Mouse (Mus musculus) thymus, adult 18-20 months (tissue): ENCODE measurements around the gene Mon1a.

ENCODE experiments used
- DNase-seq, 2 experiments: peaks; one replicate each; pipeline ENCODE4 v3.0.0; 2022; ENCODE audit warnings: mixed read lengths in 2 of 2

The Mon1a gene

DNA sequence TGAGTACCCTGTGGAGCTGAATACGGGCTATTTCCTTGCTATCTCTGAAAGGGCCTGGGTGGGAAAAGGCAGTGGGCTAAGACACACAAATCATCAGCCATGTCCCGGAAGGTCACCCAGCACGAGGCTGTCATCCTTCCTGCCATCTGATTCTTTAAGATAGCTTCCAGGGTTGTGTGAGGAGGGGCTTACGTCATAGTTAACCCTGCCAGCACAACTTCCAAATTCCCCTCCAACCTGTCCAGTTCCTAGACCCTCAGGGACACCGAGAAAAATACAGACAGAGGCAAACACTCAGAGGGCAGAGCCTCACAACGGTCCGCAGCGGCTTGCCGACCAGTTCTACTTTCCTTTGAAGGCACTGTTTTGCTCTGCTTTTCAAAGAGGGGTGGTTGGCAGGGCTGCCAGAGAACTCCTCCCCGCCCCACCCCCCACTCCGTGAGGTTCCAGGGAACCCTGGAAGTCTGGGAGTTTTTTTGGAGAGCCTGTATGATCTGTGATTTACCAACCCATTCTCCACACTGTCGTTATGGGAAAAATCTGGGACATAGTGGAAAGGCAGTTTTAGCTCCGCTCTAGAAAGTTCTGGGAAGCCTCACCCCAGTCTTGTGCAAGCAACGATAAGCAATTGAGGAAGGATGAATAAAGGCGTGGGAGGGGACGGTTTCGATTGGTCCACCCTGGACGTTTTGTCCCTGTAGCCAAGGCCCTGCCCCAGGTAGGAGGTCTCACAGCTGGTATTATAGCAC is 20.6 kb downstream of the Mon1a start:
- DNase-seq = no peak

DNA sequence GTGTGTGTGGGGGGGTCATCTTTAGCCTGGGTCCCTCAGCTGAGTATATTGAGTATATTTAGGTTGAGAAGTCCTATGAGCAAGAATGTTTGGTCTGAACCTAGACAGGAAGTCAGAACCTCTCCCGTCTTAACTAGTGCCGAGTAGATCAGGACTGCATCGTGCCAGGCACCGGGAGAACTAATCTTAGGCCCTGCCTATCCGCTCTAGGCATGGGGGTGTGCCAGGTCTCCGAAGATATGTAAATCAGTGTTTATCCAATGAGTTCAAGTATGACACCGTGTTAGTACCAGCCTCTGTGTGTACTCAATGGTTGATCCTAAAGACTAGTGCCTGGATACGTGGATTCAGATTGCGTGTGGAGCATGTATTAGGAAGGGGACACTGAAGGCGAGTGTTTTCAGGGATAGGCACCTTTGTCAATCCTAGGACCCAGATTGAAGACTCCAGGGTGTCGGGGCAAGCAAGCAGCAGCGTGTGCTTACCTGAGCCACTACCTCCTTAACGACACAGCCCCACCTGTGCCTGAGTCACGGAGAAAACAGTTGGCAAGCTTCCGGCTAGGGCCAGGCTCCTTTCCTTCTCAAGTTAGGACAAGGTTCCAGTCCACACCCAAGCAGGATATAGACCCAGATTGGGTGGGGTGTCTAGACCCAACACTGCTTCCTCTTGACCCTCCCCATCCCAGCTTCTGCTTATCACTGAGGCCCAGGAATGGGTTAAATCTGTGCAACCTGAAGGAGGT is 22.2 kb downstream of the Mon1a start:
- no peak for DNase-seq

DNA sequence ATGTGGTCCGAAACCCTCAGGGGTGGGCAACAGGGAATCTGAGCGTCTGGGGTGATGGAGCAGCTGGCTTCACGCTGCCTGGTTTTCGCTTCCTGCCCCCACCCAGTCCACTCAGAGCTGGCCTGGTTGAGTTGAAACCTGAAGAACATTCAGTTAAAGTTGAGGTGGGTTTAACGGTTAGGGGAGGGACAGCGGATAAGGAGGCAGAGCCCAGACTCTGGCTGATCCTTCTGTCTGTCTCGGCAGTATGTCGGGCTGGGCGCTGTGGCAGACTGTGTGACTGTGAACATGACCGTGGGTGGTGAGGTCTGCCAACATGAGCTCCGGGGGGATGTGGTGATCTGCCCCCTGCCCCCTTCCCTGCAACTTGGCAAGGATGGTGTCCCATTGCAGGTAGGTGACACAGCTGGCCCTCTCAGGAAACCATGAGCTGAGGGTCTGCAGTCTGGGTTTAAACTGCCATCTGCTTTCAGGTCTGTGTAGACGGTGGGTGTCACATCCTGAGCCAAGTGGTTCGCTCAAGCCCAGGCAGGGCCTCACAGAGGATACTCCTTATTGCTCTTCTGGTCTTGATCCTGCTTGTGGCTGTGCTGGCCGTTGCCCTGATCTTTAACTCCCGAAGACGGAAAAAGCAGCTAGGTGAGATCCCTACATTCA is 26.9 kb downstream of the Mon1a start:
- DNase-seq = no peak

DNA sequence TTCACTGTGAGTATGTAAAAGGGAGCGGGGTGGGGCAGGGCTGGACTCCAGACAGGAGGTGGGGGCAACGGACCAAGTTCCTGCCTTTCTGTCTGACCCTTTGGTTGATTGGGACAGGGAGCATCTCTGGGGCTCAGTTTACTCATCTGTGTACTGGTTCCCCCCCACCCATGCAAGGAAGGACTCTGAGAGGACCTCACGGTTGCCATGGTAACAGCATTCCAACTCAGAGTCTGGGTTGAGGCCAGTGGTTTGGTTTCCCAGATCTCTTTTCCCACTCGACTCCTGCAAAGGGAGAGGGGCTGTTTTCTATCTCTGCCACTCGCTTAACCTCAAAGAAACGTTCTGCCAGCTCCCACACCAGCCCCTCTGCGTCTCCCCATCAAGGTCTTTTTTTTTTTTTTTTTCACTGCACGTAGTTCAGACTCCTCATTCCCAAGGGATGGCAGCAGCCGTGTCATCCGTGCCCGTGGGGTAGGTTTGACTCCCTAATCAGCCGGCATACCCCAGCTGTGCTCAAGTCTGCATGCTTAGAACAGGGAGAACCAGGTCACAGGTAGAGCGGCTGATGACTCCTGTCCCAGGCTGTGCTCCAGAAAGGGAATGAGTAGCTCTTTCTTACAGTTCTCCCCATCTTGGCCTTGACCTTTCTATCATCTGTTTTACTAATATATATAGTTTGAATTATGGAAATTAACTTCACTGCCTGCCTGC is 30.1 kb downstream of the Mon1a start:
- no peak for DNase-seq

DNA sequence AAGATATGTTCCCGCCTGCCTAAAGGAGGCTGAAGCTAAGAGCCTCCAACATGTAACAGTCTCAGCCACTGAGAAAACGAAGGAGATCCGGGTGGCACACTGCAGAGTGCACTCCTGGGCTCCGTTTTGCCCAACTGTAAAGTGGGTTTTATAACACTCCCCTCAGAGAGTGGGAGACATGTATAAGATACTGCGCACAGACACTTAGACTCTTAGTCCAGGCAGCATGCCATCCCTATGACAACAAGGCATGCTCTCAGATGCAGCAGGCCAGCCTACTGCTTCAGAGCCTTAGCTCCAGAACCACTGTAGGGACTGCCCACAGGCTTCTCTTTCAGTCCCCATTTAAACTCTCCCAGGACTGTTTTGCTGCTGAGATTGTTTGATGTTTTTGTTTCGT is 30.9 kb downstream of the Mon1a start:
- no peak for DNase-seq

DNA sequence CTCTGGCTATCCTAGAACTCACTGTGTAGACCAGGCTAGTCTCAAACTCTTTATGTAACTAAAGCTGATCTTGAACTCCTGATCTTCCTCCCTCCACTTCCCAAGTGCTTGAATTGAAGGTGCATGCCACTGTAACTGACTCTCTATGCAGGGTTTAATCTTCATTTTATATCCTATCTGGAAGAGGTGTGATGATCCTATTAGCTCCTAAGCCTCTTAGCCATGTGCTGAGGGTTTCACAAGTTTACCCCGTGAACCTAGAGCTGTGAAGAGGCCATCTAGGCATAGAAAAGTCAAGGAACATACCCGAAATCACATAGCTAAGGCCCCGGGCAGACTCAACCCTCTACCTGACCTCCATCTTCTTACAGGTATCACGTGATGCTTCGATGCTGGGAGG is 31.5 kb downstream of the Mon1a start:
- no peak for DNase-seq

DNA sequence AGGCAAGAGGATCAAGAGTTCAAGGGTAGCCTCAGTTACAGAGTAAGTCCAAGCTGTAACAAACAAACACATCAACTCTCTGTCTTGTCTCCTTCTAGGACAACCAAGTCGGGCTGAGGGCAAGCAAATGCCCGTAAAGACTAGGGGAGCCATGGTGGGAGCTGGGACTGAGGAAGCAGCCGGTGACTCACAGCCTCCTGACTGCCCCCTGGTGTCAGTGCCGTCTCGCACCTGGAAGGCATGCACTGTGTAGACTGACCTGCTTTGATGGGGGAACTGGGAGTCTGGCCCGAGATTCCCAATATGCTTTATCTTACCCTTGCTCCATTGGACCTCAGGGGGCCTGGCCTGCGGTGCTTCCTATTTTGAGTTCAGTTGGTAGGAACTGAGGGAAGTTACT is 35.1 kb downstream of the Mon1a start:
- peak in 1 of 2 experiments; percentile 24 for DNase-seq

DNA sequence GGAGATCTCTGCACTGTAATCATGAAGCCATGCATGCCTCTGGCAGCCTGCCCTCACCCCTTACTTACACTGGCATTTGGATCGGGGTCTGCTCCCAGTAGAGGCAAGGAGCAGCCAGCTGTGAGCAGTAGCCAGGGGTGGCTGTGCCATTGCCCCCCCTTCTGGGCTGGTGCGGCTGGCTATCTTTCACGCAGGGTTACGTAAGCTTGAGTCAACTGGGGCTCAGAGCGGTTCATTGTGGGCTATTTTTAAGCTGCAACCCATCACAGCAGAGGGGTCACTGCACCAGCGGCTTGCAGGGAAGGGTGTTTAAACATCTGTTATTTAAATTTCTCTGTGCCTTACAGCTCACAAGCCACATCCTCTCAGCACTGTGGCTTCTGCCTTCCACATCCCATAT is 36.0 kb downstream of the Mon1a start:
- no peak for DNase-seq

DNA sequence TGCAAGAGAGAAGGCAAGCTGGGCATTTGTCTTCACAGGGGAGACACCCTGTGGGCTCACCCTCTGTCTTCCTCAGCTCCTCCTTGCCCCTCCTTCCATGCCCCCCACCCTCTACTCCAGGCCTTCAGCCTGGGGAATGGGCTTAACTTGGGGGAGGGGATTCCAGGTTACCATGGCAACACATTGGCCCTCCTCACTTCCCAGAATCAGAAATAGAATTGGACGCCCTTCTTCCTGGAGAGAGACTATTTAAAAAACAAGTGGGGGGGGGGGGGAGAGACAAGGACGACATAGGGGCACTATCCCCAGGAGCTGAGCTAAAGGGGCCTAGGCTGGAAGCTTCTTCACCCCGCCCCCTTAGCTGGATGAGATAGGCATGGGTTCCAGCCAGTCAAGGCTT is 37.3 kb downstream of the Mon1a start:
- DNase-seq = no peak

DNA sequence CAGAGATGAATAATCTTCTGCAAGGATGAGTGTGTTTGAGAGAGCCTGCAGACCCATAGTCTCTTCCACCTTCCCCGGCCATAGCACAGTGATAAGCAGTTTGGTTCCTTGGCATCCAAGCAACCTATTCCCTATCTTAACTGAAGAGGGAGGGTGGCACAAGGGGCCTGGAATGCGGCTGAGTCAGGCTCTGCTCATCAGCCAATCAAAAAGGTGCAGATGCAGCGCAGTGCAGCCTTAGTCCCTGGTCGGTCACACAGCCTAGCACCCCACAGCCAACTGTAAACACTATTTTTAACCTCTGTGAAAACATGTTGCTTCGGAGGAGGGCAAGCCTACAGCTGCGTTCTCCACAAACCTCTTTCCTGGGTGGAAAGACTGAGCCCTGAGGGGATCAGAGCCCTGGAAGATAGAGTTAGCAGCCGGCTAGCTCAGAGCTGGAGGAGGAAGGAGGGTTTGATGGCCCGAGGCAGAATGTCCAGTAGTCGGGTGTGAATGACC is 39.0 kb downstream of the Mon1a start:
- no peak for DNase-seq

DNA sequence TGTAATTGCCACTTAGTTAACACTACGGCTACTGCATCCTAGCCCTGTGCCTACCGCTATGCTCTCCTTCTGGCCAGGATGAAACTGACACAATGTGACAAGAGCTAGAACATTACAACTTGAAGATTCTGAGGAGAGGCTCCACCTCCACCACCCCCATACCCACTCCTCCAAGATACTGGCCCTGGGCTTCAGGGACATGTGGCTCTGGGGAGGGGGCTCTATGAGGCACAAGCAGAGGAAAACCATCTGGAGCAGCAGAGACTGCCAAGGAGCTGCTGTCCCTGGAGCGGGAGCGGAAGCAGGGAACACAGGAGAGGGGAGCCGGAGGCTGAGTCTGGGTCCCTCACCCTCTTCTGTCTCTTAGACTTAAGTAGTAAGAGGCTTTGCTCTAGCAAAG is 39.8 kb downstream of the Mon1a start:
- DNase-seq = no peak

DNA sequence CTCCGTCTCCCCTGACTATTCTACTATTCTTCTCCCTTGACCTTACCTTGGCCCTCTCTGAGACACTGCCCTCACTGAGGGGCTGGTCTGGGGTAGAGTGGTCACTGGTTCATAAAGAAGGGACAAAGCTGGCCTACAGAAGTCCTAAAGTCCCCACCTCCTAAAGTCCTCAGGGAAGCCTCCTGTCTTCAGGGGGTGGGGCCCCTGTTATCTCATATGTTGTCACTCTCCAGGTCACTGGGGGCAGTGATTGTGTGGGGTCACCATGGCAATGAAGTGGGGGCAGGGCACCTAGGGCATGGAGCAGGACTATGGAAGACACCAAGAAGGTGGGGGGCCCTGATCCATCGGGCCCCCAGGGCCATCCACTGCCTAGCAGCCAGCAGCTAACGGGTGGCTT is 40.2 kb downstream of the Mon1a start, which contains the start of gene Actl11:
Gene Actl11, plus strand, starts transcription at position 301 of the 400 bp plus-strand sequence.
- no peak for DNase-seq

DNA sequence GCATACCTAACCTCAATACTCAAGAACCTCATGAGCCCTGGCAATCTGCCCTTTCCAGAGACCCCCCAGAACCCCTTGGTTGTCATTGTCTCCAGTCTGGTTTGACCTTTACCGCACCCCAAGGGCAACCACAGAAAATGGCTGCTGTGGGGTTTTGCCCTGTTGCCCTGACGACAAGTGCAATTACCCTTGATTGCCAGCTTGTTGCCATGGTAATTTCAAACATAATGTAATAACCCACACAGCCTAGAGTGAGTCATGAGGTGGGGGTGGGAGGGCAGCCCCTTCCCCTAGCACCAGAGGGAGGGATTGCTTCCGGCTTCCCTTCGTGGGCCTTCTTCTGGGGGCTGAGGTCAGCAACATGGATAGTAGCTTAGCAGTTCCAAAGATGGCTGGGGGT is 44.3 kb downstream of the Mon1a start:
- no peak for DNase-seq

DNA sequence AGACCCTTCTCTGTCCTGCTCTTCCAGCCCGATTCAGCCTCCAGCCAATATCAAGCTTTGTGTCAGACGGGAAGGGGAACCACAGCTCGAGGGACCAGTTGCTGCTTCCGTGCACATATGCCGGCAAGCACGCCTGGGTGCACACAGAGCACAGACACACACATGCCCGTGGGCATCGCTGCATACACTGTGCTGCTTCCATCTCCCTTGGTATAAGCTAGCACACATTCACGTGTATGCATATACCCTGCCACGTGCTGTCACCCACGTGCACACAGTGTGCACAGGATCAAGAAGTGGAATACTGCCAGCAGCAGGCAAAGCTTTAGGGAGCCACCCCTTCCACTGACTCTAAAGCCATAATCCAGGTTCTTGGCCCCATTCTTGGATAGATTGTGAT is 46.2 kb downstream of the Mon1a start:
- DNase-seq = no peak

DNA sequence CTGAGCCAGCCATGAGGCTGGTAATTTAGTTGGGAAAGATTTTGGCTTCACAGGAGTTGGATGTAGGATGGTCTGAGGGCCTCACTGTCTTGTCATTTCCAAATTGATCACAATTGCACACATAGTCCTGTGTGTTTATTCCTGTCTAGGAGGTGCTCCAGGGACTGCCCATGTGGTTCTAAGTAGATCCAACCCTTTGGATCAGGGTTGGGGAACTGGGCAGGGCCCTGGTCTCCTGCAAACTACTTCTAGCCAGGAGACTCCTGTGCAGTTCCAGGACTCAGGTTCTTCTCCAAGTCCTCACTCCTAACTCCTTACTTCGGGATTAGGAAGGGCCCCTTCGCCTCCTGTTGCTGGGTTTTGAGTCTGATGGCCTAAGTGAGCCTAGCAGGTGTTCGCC is 47.4 kb downstream of the Mon1a start, which contains the start of gene Camkv:
Gene Camkv, plus strand, starts transcription at position 301 of the 400 bp plus-strand sequence.
- no peak for DNase-seq

DNA sequence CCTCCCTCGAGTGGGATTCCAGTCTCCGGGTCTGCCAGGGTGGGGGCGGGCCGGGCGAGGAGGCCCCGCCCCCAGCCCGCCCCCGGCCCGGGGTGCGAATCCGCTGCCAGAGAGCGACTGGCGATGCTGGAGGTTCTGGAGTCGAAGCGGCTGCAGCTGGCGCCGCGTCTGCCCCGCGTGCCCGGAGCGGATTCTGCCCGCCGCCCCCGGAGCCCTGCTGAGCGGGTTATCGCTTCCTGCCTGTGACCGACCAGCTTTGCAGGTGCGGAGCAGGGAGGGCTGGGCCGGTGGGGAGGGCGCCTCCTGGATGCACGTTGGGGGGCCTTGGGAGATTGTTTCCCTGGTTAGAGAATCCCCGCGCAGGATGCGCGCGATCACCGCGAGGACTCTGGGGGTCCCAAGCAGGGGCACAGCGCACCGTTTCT is 47.9 kb downstream of the Mon1a start:
- peak; percentile 82 for DNase-seq

DNA sequence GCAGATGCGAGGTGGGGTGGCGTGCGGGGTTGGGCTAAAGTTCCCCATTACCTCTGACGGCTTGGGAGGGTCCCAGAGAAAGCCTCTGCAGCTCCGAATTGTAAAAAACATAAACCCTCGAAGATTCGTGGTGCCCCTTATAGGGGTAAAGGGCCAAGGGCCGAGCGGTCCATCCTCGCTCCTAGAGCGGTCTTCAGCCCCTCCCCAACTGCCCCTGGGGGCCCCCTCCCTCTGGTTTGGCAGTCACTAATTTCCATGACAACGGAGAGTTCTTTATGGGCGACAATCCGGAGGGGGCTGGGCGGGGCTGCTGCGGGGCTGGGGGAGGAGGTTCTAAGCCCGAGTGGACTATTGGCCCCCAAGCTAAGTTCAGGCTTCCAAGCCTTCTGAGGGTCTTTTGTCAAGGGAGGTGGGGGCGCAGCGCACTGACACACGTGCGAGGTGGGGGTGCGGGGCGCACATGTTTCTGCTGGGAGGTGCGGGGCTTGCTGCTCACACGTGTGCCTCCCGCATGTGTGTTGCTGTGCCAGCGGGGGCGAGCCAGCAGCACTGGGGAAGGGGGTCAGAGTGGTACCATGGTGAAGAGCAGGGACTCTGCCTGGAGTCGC is 48.4 kb downstream of the Mon1a start:
- no peak for DNase-seq

DNA sequence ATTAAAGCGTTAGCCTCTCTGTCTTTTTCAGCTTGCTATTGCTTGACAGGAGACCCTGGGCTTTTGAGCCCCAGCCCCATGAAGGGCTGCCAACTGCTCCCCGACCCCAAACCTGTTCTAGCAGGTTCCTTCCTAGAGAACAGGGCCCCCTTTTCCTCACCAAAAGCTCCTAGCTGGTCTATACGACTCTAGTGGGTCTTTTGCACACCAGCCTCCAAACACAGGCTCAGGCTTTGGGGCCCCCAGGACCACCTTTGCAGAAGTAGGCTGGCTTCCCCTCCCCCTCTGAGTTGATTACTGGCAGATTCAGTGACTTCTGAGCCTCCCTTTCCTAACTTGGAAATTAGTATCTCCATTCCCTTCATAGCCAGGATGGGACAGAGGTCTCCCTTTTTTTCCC is 48.9 kb downstream of the Mon1a start:
- DNase-seq = no peak

DNA sequence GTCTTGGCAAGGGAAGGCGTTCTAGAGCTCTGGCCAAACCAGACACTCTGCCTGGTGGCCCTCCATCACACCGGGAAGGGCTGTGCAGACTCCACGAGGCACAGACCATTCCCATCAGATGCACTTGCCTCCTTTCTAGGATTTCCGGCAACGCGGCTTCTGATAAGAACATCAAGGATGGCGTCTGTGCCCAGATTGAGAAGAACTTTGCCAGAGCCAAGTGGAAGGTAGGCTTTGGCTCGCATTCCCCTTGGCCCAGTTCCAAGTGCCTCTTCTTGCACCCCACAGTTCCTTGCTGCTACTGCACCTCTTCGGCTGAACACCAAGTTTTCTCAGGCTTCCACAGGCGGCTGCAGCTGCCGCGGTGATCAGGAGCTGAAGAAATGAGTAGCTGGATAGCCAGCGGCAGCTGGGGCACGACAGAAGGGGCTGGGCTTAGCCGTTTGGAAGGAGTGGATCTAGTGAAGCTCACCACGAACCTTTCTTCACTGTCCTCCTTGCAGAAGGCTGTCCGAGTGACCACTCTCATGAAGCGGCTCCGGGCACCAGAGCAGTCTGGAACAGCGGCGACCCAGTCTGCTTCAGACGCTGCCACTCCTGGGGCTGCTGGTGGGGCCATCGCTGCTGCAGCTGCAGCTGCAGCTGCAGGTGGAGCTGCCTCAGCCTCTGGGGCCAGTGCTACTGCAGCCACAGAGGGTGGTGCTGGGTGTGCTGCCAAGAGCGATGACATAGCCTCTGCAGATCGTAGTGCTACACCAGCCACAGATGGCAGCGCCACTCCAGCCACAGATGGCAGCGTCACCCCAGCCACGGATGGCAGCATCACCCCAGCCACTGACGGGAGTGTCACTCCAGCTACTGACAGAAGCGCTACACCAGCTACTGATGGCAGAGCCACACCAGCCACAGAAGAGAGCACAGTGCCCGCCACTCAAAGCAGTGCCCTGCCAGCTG is 59.6 kb downstream of the Mon1a start:
- DNase-seq = no peak

DNA sequence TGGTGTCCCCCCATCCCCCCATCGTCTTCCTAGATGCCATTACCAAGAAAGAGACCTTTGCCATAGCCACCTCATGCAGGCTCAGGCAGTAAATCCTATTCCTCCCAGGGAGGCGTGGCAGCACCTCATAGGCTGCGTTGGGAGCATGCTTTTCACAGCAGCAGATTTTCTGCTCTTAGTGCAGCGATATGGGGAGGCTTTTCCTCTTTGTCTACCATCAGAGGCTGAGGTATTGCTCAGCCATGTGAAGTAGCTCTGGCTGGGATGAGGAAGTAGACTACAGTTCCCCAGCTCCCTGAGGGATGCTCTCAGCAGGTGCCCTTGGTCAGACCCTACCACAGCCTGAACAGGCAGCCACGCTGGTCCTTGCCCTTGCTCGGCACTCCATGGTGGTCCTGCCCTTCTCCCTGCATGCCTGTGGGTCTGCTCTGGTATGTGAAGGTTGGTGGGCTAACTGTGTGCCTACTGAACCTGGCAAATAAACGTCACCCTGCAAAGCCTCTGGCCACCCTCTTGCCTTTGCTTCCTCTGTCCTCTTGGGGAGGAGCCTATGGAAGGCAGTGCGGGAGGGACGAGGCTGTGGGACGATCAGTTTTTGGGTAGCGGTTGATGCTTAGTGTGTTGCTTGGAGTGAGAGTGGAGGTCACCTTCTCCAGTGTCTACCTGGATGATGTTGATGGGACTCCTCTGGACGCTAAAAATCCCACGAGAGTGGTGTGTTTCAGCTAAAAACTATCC is 61.4 kb downstream of the Mon1a start:
- DNase-seq = no peak

DNA sequence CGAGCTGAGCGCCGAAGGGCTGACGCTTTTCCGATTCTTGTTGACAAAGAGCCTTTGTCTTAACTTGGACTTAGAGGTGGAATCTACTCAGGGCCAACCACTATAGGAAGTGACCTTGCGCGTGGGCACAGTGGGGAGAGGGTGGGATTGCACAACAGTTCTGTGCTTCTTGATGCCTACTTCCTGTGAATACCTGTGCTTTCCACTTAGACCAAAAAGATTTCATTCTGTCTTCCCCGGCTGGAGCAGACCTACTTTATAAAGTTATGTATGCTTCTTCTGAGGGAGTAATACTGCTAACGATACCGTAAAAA is 61.9 kb downstream of the Mon1a start, which contains the start of gene Traip:
Gene Traip, plus strand, starts transcription at position 215 of the 314 bp plus-strand sequence.
- no peak for DNase-seq
